Mouse (Mus musculus) limb, embryonic 11.5 days (tissue): ENCODE measurements around the gene Gm20905. TPM values are rescaled to one million over a fixed set of nuclear protein-coding genes. Genes with fewer than 3 reads are reported as not detected.
"Not testable (repeated sequence)": the region's sequence is repeated elsewhere in the genome, so short reads cannot be mapped to it uniquely, and the experiment has no call there.

Experiments
- ATAC-seq: fragments of 200-750 bp; cut with Nextera tagmentation; 2 replicates; pipeline ENCODE4 v1.8.0; 2017; ENCODE audit warnings: low read depth; ENCODE audit not compliant: insufficient number of reproducible peaks, low FRiP score, low TSS enrichment
- DNase-seq: peaks from one replicate; pipeline ENCODE4 v3.0.0-alpha.2; 2015; ENCODE audit warnings: low spot score
- H3K27ac ChIP-seq: fragments of 300-500 bp; sonication (generic); replicated peaks from 2 replicates; pipeline ENCODE4 v1.5.1; 2014; ENCODE audit warnings: low read depth, mild to moderate bottlenecking, low read length
- H3K27me3 ChIP-seq: fragments of 300-500 bp; sonication (generic); 2 replicates; pipeline ENCODE4 v1.6.1; 2014; ENCODE audit warnings: mild to moderate bottlenecking, low read length, mixed read lengths; ENCODE audit not compliant: control insufficient read depth, insufficient read depth
- H3K36me3 ChIP-seq: fragments of 300-500 bp; sonication (generic); 2 replicates; pipeline ENCODE4 v1.6.1; 2014; ENCODE audit warnings: mild to moderate bottlenecking, low read length, moderate library complexity, mixed read lengths; ENCODE audit not compliant: control insufficient read depth, insufficient read depth
- H3K4me1 ChIP-seq: fragments of 300-500 bp; sonication (generic); 2 replicates; pipeline ENCODE4 v1.6.1; 2014; ENCODE audit warnings: low read length, mixed read lengths; ENCODE audit not compliant: control insufficient read depth, insufficient read depth
- H3K4me2 ChIP-seq: fragments of 300-500 bp; sonication (generic); 2 replicates; pipeline ENCODE4 v1.6.1; 2014; ENCODE audit warnings: low read depth, mild to moderate bottlenecking, moderate library complexity; ENCODE audit not compliant: severe bottlenecking
- H3K4me3 ChIP-seq: fragments of 300-500 bp; sonication (generic); 2 replicates; pipeline ENCODE4 v1.5.1; 2014; ENCODE audit warnings: low read depth, low read length
- H3K9ac ChIP-seq: fragments of 300-500 bp; sonication (generic); 2 replicates; pipeline ENCODE4 v1.6.1; 2014; ENCODE audit warnings: mild to moderate bottlenecking, low read length
- H3K9me3 ChIP-seq: fragments of 300-500 bp; sonication (generic); 2 replicates; pipeline ENCODE4 v1.6.1; 2016; ENCODE audit warnings: low read length; ENCODE audit not compliant: control insufficient read depth
- WGBS: fragments of 180-500 bp; shearing (Covaris S2); extraction: QIAGEN DNeasy Blood & Tissue Kit; methylation state at CpG from one replicate; pipeline ENCODE4 v1.1.7; 2014; 5-methylcytosine and 5-hydroxymethylcytosine counted together
- polyA plus RNA-seq: library from polyadenylated mRNA; unstranded; fragments of >200 nt; fragmentation: Nextera tagmentation; extraction: Ambion mirVana; gene quantifications from 2 replicates; pipeline ENCODE4 v1.2.1, GENCODE M21; 2014

Gm20905 gene
- not detected in 2 replicates for polyA plus RNA-seq

DNA sequence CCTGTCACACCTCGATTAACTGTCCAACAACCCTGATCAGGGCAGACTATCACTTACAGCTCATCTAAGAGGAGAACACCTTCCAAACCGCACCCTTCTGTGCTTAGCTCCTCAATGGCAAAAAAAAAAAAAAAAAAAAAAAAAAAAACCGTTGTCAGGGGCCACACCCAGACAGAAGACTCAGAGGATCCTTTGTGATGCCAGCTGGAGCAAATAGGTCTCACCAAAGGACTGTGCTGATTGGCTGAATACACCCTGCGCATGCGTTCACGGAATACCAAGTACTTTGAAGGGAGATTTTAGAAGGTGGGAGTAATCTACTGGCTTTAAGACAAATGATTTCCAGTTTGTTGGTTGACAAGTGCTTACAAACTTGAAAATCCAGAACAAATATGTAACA, at the start of gene Gm20905:
Gm20905 (minus strand) TSS at position 101 of the 400 bp plus-strand sequence.
- WGBS = no CpG with 5 or more reads among the region's 6 CpGs
- not testable (repeated sequence) for H3K36me3 ChIP-seq, ATAC-seq

More for the DNA sequence above, at the start of gene Gm20905:
- H3K27me3 ChIP-seq, H3K9me3 ChIP-seq, DNase-seq, H3K4me1 ChIP-seq, H3K9ac ChIP-seq, H3K4me3 ChIP-seq, H3K4me2 ChIP-seq, H3K27ac ChIP-seq: not testable (repeated sequence)
